Mouse (Mus musculus) midbrain, embryonic 14.5 days (tissue): ENCODE measurements around the gene Bzw2. TPM values are rescaled to one million over a fixed set of nuclear protein-coding genes. Genes with fewer than 3 reads are reported as not detected.

ENCODE experiments used
- ATAC-seq: fragments of 200-750 bp; cut with Nextera tagmentation; 2 replicates; pipeline ENCODE4 v1.8.0; 2017; ENCODE audit warnings: moderate number of reproducible peaks, moderate library complexity; ENCODE audit not compliant: low FRiP score, low TSS enrichment
- DNase-seq: peaks from one replicate; pipeline ENCODE4 v3.0.0-alpha.2; 2015
- H3K27ac ChIP-seq: fragments of 300-500 bp; sonication (generic); replicated peaks from 2 replicates; pipeline ENCODE4 v1.5.1; 2014; ENCODE audit warnings: mild to moderate bottlenecking, low read depth, low read length, moderate library complexity
- H3K27me3 ChIP-seq: fragments of 300-500 bp; sonication (generic); 2 replicates; pipeline ENCODE4 v1.6.1; 2014; ENCODE audit warnings: low read length, control low read depth, mixed read lengths; ENCODE audit not compliant: control insufficient read depth, insufficient read depth
- H3K36me3 ChIP-seq: fragments of 300-500 bp; sonication (generic); 2 replicates; pipeline ENCODE4 v1.6.1; 2014; ENCODE audit warnings: low read length, control low read depth; ENCODE audit not compliant: control insufficient read depth, insufficient read depth
- H3K4me1 ChIP-seq: fragments of 300-500 bp; sonication (generic); 2 replicates; pipeline ENCODE4 v1.6.1; 2014; ENCODE audit warnings: mild to moderate bottlenecking, antibody characterized with exemption, low read length, control low read depth; ENCODE audit not compliant: control insufficient read depth, insufficient read depth
- H3K4me2 ChIP-seq: fragments of 300-500 bp; sonication (generic); 2 replicates; pipeline ENCODE4 v1.6.1; 2014; ENCODE audit warnings: mild to moderate bottlenecking, low read length, moderate library complexity
- H3K4me3 ChIP-seq: fragments of 300-500 bp; sonication (generic); replicated peaks from 2 replicates; pipeline ENCODE4 v1.5.1; 2014; ENCODE audit warnings: low read depth, low read length
- H3K9ac ChIP-seq: fragments of 300-500 bp; sonication (generic); replicated peaks from 2 replicates; pipeline ENCODE4 v1.6.1; 2014; ENCODE audit warnings: mild to moderate bottlenecking, low read length, moderate library complexity
- H3K9me3 ChIP-seq: fragments of 300-500 bp; sonication (generic); 2 replicates; pipeline ENCODE4 v1.6.1; 2016; ENCODE audit warnings: low read length, control low read depth, mixed read lengths; ENCODE audit not compliant: control insufficient read depth
- WGBS: fragments of 180-500 bp; shearing (Covaris S2); extraction: QIAGEN DNeasy Blood & Tissue Kit; methylation state at CpG from one replicate; pipeline ENCODE4 v1.1.7; 2014; 5-methylcytosine and 5-hydroxymethylcytosine counted together
- polyA plus RNA-seq: library from polyadenylated mRNA; unstranded; fragments of >200 nt; fragmentation: Nextera tagmentation; extraction: Ambion mirVana; gene quantifications from 2 replicates; pipeline ENCODE4 v1.2.1, GENCODE M21; 2014

Bzw2 gene
- polyA plus RNA-seq, 1 experiment from 2014 or later = 484 TPM

GRCm38 (mm10) chr12:36044691-36045090 is 113.2 kb downstream of the Bzw2 start:
- no peak overlapping the region for H3K4me3 ChIP-seq
- 82% methylated on average over 2 of the region's 2 CpGs for WGBS
- H3K9me3 ChIP-seq = no peaks in the 10 kb centered on the region
- ATAC-seq (no peak), DNase-seq (no peak)
- H3K9ac ChIP-seq = no peak overlapping the region
- H3K4me1 ChIP-seq = peaks cover 15% of the 10 kb centered on the region
- no peak overlapping the region for H3K27ac ChIP-seq
- no peak overlapping the region for H3K4me2 ChIP-seq
- H3K36me3 ChIP-seq = no peaks in the 10 kb centered on the region
- H3K27me3 ChIP-seq = no peaks in the 10 kb centered on the region

- Histone ChIP-seq H3K27ac (peak within 1 kb of the TSS; percentile 96), H3K27me3 (no peaks in the 10 kb centered on the region), H3K36me3 (no peaks in the 10 kb centered on the region), H3K4me2 (peak within 1 kb of the TSS; percentile 75), H3K9me3 (no peaks in the 10 kb centered on the region), H3K9ac (peak within 1 kb of the TSS; percentile 99), H3K4me1 (peaks cover 20% of the 10 kb centered on the region), H3K4me3 (peak within 1 kb of the TSS; percentile 94)
- ATAC-seq (peak; percentile 98), DNase-seq (peak; percentile 96)
- under 1% methylated on average over 35 of the region's 35 CpGs for WGBS
These were observed 115.5 kb downstream of the Bzw2 start, which contains the start of gene Tspan13 for GRCm38 (mm10) chr12:36042348-36042778. TSS of gene Tspan13 (minus strand) at chr12:36042500.

Other genes starting within 250 kb of the Bzw2 start
- 0.53 TPM in 1 of 2 replicates, not detected in the other for gene Agr3, start 232.5 kb downstream of the Bzw2 start, polyA plus RNA-seq
- not detected in 2 replicates for gene Agr2, start 165.2 kb downstream of the Bzw2 start, polyA plus RNA-seq
- 348 and 411 TPM in 2 replicates for gene Tspan13, start 115.6 kb downstream of the Bzw2 start, polyA plus RNA-seq
- 73.0 and 74.0 TPM in 2 replicates for gene Ankmy2, start 966 bp downstream of the Bzw2 start, polyA plus RNA-seq
- gene Lrrc72, start 95.3 kb upstream of the Bzw2 start, polyA plus RNA-seq = not detected in 2 replicates
- gene Sostdc1, start 156.1 kb upstream of the Bzw2 start, polyA plus RNA-seq = 4.8 and 6.6 TPM in 2 replicates
- gene Ispd, start 223.4 kb upstream of the Bzw2 start, polyA plus RNA-seq = 10.7 and 13.1 TPM in 2 replicates
- gene D630036H23Rik, start 224.1 kb upstream of the Bzw2 start, polyA plus RNA-seq = 2.6 and 4.4 TPM in 2 replicates